Mouse (Mus musculus) spleen, adult 18-20 months (tissue): ENCODE data around the gene Rtl3.

ENCODE experiments used
- DNase-seq, 2 experiments: peaks; one replicate each; pipeline ENCODE4 v3.0.0; 2022; ENCODE audit warnings: mixed read lengths in 2 of 2

Rtl3 gene

DNA sequence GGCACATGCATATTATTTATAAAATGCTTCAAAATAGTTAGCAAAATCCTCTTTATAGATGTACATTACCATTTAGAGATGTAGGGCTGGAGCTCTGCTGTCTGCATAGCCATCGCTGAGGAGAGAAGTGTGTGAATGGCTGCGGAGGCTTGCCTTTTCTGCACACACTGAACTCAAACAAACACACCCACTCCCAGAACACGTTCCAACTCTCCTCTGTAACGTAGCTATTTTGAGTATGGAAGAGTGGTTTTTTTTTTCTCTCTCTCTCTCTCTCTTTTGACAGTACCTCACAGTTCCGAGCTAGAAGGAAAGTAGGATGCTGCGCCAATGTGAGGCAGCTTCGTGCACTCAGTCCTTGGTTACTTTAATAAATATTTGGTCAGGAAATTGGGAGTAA lies at the start of gene Rtl3:
Rtl3 (minus strand) TSS at position 236 of the 400 bp plus-strand sequence.
- DNase-seq, result no peak

DNA sequence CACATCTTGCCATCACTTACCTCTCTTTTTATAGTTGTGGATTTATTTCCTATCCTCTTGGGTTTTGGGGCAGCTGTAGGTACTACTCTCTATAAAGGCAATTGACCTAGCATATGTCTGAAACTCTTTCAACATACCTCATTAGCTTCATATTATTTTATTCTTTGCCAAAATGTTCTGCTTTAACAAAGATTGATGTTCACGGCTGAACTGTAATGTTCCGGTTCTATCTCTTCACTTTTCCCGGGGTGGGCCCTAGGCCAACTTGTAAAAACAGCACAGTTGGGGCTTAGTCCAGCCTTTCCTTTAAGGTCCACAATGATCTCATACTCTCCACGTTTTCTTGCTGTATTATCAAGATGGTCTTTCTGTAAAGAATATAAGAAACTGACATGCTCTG lies 31.9 kb upstream of the Rtl3 start:
- DNase-seq, result no peak

DNA sequence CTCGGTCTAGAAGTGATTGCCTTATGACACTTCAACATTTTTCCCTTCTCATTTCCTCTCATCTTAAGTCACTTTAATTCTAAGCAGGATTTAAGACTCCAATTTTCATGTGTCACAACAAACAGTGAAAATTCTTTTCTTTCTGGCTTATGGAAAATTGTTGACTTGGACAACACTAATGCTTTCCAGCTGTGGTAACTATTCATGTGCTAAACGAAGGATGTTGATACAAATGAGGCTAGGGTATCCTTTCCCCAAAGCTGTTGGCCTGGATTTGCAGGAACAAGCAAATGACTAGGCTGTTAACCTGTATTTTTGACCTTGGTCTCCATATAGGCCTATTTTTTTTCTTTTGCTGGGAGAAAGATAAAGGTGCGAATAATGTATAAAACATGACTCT lies 31.4 kb upstream of the Rtl3 start:
- DNase-seq, result no peak

DNA sequence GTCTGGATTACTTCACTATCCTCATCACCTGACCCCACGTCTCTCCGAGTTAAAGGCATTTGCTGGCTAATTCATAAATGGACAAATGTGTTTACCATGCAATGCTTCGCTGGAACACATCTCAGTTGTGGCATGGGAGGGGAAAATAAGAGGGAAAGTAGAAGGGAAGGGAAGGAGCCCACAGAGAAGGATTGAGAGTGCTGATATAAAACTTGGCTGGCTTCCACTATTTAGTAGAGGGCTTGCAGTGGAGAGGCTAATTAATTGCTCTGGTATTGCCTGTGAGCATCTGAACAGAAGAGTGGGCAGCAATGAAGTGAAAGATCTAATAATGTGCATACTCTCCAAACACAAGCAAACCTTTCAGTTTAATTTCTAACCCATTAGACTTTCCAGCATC lies 31.0 kb upstream of the Rtl3 start:
- no peak for DNase-seq

DNA sequence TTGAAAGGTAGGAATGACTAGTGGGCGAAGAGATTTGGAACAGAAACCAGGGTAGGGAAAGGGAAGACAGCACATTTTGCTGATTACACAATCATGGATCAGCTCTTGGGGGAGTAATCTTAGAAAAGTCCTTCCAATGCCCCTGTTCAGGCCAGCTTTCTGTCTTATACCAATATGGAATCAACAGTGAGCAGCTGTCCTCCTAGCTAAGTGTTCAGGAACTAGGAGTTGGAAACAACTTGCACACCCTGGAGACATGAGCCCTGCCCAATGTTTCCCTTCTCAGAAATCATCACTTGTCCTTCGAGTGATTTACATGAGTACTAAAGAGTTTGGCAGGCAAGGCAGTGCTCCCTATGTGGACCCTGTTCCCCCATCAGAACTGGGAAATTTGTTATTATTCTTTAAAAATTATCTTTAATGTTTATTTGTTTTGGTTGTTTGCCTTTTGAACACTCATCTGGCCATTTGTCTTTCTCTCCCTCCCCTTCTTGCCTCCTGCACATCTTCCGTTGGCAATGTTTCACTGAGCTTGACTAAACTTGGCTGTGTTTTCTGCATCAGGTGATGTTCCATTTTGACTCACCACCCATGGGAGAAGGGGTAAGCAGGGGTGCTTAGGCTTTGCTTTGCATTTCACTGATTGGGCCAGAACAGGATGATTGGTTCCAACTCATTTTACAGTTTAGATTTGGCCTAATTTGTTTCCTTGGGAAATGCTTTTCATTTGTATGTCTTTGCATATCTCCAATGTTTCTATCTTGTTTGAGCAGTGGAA lies 13.3 kb upstream of the Rtl3 start:
- no peak for DNase-seq

DNA sequence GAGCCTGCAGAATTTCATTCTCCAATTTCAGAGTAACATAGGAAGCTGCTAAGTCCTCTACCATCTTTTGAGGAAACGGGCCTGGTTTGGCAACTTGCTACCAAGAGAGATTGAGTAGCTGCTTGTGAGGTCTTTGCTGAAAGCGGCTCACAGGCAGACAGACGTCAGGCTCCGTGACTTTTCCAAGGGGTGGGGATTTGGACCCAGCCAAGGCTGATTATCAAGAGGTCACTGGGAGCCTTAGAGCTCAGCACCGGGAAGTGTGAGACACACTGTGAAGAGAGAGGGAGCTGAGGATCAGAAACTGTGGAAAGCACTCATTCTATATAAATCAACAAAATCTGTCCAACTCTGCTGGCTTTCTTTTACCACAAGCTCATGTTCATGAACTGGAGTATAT lies 853 bp downstream of the Rtl3 start:
- no peak for DNase-seq

GRCm38 (mm10) chrX:106830494-106830893 lies 9.9 kb downstream of the Rtl3 start:
- no peak for DNase-seq

DNA sequence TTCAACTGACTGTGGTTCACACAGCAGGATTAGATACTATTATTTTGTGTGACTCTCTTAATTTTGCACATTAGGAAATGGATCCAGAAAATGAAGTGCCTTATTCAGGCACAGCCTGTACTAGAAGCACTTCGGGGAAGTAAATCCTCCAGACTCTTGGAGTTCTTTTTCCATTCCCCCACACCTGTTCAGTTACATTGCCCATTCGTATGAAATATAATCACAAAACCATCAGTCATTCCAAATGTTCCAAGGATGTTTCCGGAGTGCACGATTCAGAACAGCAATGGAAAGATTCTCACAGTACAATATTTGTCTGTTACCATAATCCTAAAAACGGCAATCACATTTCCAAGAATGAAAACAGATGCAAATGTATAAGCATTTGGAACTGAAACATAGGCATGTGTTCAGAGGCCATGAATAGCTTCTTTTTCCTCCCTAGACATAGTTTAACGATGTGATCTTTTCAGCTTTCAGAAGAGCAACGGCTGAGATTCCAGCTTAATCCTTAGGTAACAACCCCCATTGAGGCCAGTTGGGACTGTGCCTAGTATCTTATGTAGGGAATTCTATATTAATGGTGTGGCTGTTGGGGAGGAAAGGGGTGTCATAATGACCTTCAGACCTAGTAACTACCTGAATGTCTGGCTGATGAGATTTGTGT lies 30.8 kb downstream of the Rtl3 start:
- DNase-seq, result no peak

GRCm38 (mm10) chrX:106804387-106804786 lies 36.1 kb downstream of the Rtl3 start:
- DNase-seq, result no peak

DNA sequence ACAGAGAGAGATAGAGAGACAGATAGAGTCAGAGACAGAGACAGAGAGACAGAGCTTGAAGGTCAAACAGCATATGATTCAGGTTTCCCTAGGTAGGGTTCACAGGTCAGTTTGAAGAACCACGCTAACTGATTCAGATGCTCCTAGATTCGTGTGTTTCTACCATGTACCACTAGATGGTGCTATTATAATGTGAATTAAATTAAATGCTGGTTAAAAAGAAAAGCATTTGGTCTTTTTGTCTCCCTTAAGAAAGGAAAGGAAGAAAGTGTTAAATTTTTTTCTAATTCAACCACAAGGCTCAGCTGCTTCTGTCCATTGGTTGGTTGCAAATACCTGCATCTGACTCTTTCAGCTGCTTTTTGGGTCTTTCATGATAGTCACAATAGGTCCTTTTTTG lies 45.8 kb downstream of the Rtl3 start:
- DNase-seq, result no peak
